Mouse (Mus musculus): ENCODE data around the gene Dna2. TPM values are rescaled to one million over a fixed set of nuclear protein-coding genes. Genes with fewer than 3 reads are reported as not detected.

Dna2 gene
- polyA plus RNA-seq (2017; shearing (Covaris generic)): 4.0 TPM

GRCm38 (mm10) chr10:62946738-62947471, at the start of gene Dna2:
Gene Dna2 (plus strand): TSS chr10:62947026.

GRCm38 (mm10) chr10:62908896-62909295, 37.9 kb upstream of the Dna2 start, which contains the start of gene Tet1:
Gene Tet1 (minus strand): TSS chr10:62908996.

GRCm38 (mm10) chr10:62919925-62920765, 26.7 kb upstream of the Dna2 start, which contains the start of gene Slc25a16:
Gene Slc25a16 (plus strand): TSS chr10:62920633.

GRCm38 (mm10) chr10:62980039-62980954, 33.5 kb downstream of the Dna2 start, which contains the start of gene Rufy2:
Gene Rufy2 (plus strand): TSS chr10:62980223.

Other genes with a start within 250 kb of the Dna2 start
- gene Stox1, start 220.9 kb upstream of the Dna2 start, polyA plus RNA-seq (2017; shearing (Covaris generic)): 1.7 TPM
- 149 TPM for gene Ccar1, start 154.7 kb upstream of the Dna2 start, polyA plus RNA-seq (2017; shearing (Covaris generic))
- gene Tet1, start 38.0 kb upstream of the Dna2 start, polyA plus RNA-seq (2017; shearing (Covaris generic)): 10.7 TPM
- gene Slc25a16, start 26.4 kb upstream of the Dna2 start, polyA plus RNA-seq (2017; shearing (Covaris generic)): 2.1 TPM
- 43.7 TPM for gene Rufy2, start 33.2 kb downstream of the Dna2 start, polyA plus RNA-seq (2017; shearing (Covaris generic))
- gene Hnrnph3, start 77.2 kb downstream of the Dna2 start, polyA plus RNA-seq (2017; shearing (Covaris generic)): 81.2 TPM
- 0.73 TPM for gene Pbld2, start 77.3 kb downstream of the Dna2 start, polyA plus RNA-seq (2017; shearing (Covaris generic))
- 0.12 TPM for gene Pbld1, start 113.1 kb downstream of the Dna2 start, polyA plus RNA-seq (2017; shearing (Covaris generic))
- not detected for gene Atoh7, start 152.6 kb downstream of the Dna2 start, polyA plus RNA-seq (2017; shearing (Covaris generic))